ENCODE assay signal across 18 mouse cellular contexts in genomic region chr2:79351179-79352099, GRCm38 (mm10).
DNase-seq lines count a peak whose midpoint lies in the region; ATAC-seq lines count a peak whose summit lies in the region.
"Had no signal": no experiment of that assay in that cellular context is flagged by ENCODE, and none has a peak within 500 bp of the region (broad histone marks: within the 10 kb centered on the region; RNA-seq: fewer than 3 reads in every experiment).

No protein-coding gene starts in this region.

- 31% methylated on average over 6 of the region's 6 CpGs for WGBS in forebrain, embryonic 15.5 days
- WGBS in midbrain, embryonic 10.5 days, result 68% methylated on average over 6 of the region's 6 CpGs
- 37% methylated on average over 6 of the region's 6 CpGs for WGBS in neural tube, embryonic 15.5 days

- H3K36me3 ChIP-seq in forebrain, embryonic 15.5 days, result no peaks in the 10 kb centered on the region
- no peaks in the 10 kb centered on the region for H3K36me3 ChIP-seq in midbrain, embryonic 10.5 days
- no peaks in the 10 kb centered on the region for H3K36me3 ChIP-seq in neural tube, embryonic 15.5 days
- H3K36me3 ChIP-seq: intestine, embryonic 15.5 days; limb, embryonic 13.5 days had no signal

- H3K4me1 ChIP-seq in forebrain, embryonic 15.5 days, result peaks cover 15% of the 10 kb centered on the region
- H3K4me1 ChIP-seq in midbrain, embryonic 10.5 days, result peaks cover 18% of the 10 kb centered on the region
- peaks cover 11% of the 10 kb centered on the region; the same call in 1 of the 2 replicates for H3K4me1 ChIP-seq in neural tube, embryonic 15.5 days
- H3K4me1 ChIP-seq: intestine, embryonic 15.5 days; limb, embryonic 13.5 days had no signal

- no peak overlapping the region for H3K4me2 ChIP-seq in forebrain, embryonic 15.5 days (replicated peaks)
- no peak overlapping the region for H3K4me2 ChIP-seq in neural tube, embryonic 15.5 days
- H3K4me2 ChIP-seq: intestine, embryonic 15.5 days; limb, embryonic 13.5 days had no signal

- no peaks in the 10 kb centered on the region for H3K27me3 ChIP-seq in forebrain, embryonic 15.5 days
- H3K27me3 ChIP-seq in midbrain, embryonic 10.5 days (ENCODE audit: low read depth, poor library complexity, severe bottlenecking), result no peaks in the 10 kb centered on the region
- H3K27me3 ChIP-seq in neural tube, embryonic 15.5 days (replicated peaks), result no peaks in the 10 kb centered on the region
- H3K27me3 ChIP-seq: CH12.LX; intestine, embryonic 15.5 days; limb, embryonic 13.5 days had no signal

- ATAC-seq in forebrain, embryonic 15.5 days (replicated peaks), result peak; percentile 85; the same call in 1 of the 2 replicates
- peak; percentile 89 for ATAC-seq in neural tube, embryonic 15.5 days (ENCODE audit: low FRiP score)
- ATAC-seq: intestine, embryonic 15.5 days; liver, postnatal 0 days had no signal

- no peak overlapping the region for H3K4me3 ChIP-seq in forebrain, embryonic 15.5 days
- H3K4me3 ChIP-seq in midbrain, embryonic 10.5 days, result no peak overlapping the region
- no peak overlapping the region for H3K4me3 ChIP-seq in neural tube, embryonic 15.5 days (replicated peaks)
- H3K4me3 ChIP-seq: gastrocnemius, adult 2 months; intestine, embryonic 15.5 days; limb, embryonic 13.5 days had no signal

- peak; percentile 62 for DNase-seq in embryo, embryonic 11 days
- DNase-seq in midbrain, embryonic 10.5 days (ENCODE audit: low spot score), result peak; percentile 33
- no peak for DNase-seq in heart, postnatal 14 days
- DNase-seq in heart, adult 18-20 months, result no peak
- DNase-seq in Muller cell, postnatal 12 days (ENCODE audit: inconsistent ontology term), result no peak
- DNase-seq: adrenal gland, adult 8-10 months; cerebellum, postnatal 25 days; gastrocnemius, adult 2 months; kidney, postnatal 4 days; layer of hippocampus, postnatal 36 days; liver, postnatal 0 days; right cerebral cortex, postnatal 14 days; thymus, postnatal 25 days had no signal

- H3K27ac ChIP-seq in forebrain, embryonic 15.5 days (replicated peaks), result peak overlapping the region; percentile 52
- H3K27ac ChIP-seq in midbrain, embryonic 10.5 days (replicated peaks), result no peak overlapping the region
- peak overlapping the region; percentile 25; the same call in 1 of the 2 replicates for H3K27ac ChIP-seq in neural tube, embryonic 15.5 days (replicated peaks)
- H3K27ac ChIP-seq: gastrocnemius, adult 2 months; intestine, embryonic 15.5 days; limb, embryonic 13.5 days had no signal

- H3K9ac ChIP-seq in forebrain, embryonic 15.5 days (replicated peaks), result no peak overlapping the region
- no peak overlapping the region for H3K9ac ChIP-seq in neural tube, embryonic 15.5 days (replicated peaks)
- H3K9ac ChIP-seq: intestine, embryonic 15.5 days; limb, embryonic 13.5 days; liver, postnatal 0 days had no signal

- no peaks in the 10 kb centered on the region for H3K9me3 ChIP-seq in forebrain, embryonic 15.5 days
- no peaks in the 10 kb centered on the region for H3K9me3 ChIP-seq in midbrain, embryonic 10.5 days (replicated peaks)
- H3K9me3 ChIP-seq in neural tube, embryonic 15.5 days (replicated peaks), result no peaks in the 10 kb centered on the region
- H3K9me3 ChIP-seq: intestine, embryonic 15.5 days; limb, embryonic 13.5 days had no signal

- intact Hi-C loops in heart, postnatal 14 days (cut with DNase I), result no loop called here

Comparison
In these comparisons a context has a peak if more than half of its experiments do, and no peak if none do; other contexts are left out.
1. DNase-seq: peak in embryo, embryonic 11 days (single experiment) and midbrain, embryonic 10.5 days (single experiment); none in heart, postnatal 14 days (0 of 2), heart, adult 18-20 months (0 of 2) and Muller cell, postnatal 12 days (single experiment).